In the genomic region with DNA sequence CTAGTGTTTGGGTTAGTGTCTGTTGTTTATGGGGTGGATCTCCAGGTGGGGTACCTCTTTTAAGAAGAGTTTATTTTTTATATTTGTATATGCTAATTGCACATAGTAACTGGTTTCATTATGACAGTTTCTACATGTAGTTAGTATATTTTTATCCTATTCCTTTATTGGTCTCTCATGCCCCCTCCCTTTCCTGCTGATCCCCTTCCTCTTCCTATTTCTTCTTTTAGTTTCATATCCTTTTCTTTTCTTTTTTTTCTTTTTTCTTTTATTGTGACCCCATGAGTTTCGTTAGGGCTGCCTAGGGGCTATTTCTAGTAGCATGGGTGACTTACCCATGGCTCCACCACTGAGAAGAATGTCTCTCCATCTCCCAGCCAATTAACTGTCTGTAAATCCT, we compare ENCODE assay signal across 25 mouse cellular contexts. TPM values are rescaled to one million over a fixed set of nuclear protein-coding genes. Genes with fewer than 3 reads are reported as not detected.
A peak's percentile ranks its signal among the peaks of the same experiment; 100 is the strongest.
DNase-seq lines count a peak whose midpoint lies in the region; ATAC-seq and TF ChIP-seq lines count a peak whose summit lies in the region.
"Had no signal": no experiment of that assay in that cellular context is flagged by ENCODE, and none has a peak within 500 bp of the region (broad histone marks: within the 10 kb centered on the region; RNA-seq: fewer than 3 reads in every experiment).

No protein-coding gene starts in this region.

- in situ Hi-C loops in CH12.LX (cut with MboI; ENCODE audit: low pct_ligation_motif_present, low pct_unique_long_range_greater_than_20kb, low sequenced_read_pairs) = loop anchor here (5.0 kb wide), 1 partner anchor 34 kb away; no protein-coding TSS in a partner anchor

- DNase-seq in CH12.LX (ENCODE audit: extremely low read depth) (peak; percentile 17), adipocyte (ENCODE audit: low spot score) (no peak)
- no peak for DNase-seq in ovary, postnatal 36 days (ENCODE audit: low spot score)
- DNase-seq in kidney, adult 9 months = no peak
- DNase-seq: adrenal gland, adult 2 months; adrenal gland, postnatal 14 days; cerebellum, adult 11-12 months; cerebellum, adult 8-10 months; cerebellum, postnatal 14 days; embryo, embryonic 11 days; gastrocnemius, postnatal 25 days; heart, adult 2 months had no signal

- peaks cover 29 to 86% of the 10 kb centered on the region in 2 experiments for H3K4me1 ChIP-seq in CH12.LX (ENCODE audit: control insufficient read depth in 1 of 2, insufficient read depth in 2 of 2)
- H3K4me1 ChIP-seq: forebrain, embryonic 12.5 days; forebrain, embryonic 15.5 days; hindbrain, embryonic 12.5 days; hindbrain, embryonic 15.5 days had no signal

- H3K79me2 ChIP-seq in CH12.LX (replicated peaks; ENCODE audit: control insufficient read depth, extremely low read depth, insufficient read depth, poor library complexity, severe bottlenecking) = no peaks in the 10 kb centered on the region

- H3K27ac ChIP-seq in CH12.LX (ENCODE audit: insufficient read depth, low read depth) = no peak overlapping the region
- H3K27ac ChIP-seq: embryonic facial prominence, embryonic 10.5 days; embryonic facial prominence, embryonic 13.5 days; forebrain, embryonic 12.5 days; forebrain, embryonic 15.5 days; heart, adult 2 months; heart, embryonic 10.5 days; hindbrain, embryonic 12.5 days; hindbrain, embryonic 15.5 days had no signal

- TF ChIP-seq RAD21 in CH12.LX (IDR thresholded peaks at IDR 0.05; ENCODE audit: low read depth, low read length) = no peak

- H3K27me3 ChIP-seq in CH12.LX (replicated peaks) = no peaks in the 10 kb centered on the region
- H3K27me3 ChIP-seq: embryonic facial prominence, embryonic 13.5 days; forebrain, embryonic 12.5 days; forebrain, embryonic 15.5 days; hindbrain, embryonic 12.5 days; hindbrain, embryonic 15.5 days; Patski had no signal

- H3K4me2 ChIP-seq in CH12.LX (ENCODE audit: insufficient read depth, low read depth, poor library complexity, severe bottlenecking) = no peak overlapping the region
- H3K4me2 ChIP-seq: embryonic facial prominence, embryonic 13.5 days; forebrain, embryonic 12.5 days; forebrain, embryonic 15.5 days; hindbrain, embryonic 12.5 days; hindbrain, embryonic 15.5 days had no signal

- dilution Hi-C loops in CH12.LX (cut with MboI; ENCODE audit: extremely low pct_ligation_motif_present, extremely low pct_unique_long_range_greater_than_20kb, low sequenced_read_pairs) = no loop called here

- no peak overlapping the region; the same call in 1 of the 2 replicates for H3K9ac ChIP-seq in CH12.LX (ENCODE audit: insufficient read depth, low read depth)
- H3K9ac ChIP-seq: embryonic facial prominence, embryonic 13.5 days; forebrain, embryonic 12.5 days; forebrain, embryonic 15.5 days; hindbrain, embryonic 12.5 days; hindbrain, embryonic 15.5 days had no signal

- no peak overlapping the region for H3K4me3 ChIP-seq in CH12.LX (replicated peaks in 1 of 3; ENCODE audit: low read depth in 2 of 3, low read length in 2 of 3, poor library complexity in 1 of 3)
- H3K4me3 ChIP-seq: embryonic facial prominence, embryonic 10.5 days; embryonic facial prominence, embryonic 13.5 days; erythroblast, embryonic 14.5 days; forebrain, embryonic 12.5 days; forebrain, embryonic 15.5 days; heart, adult 2 months; heart, embryonic 10.5 days; hindbrain, embryonic 12.5 days; hindbrain, embryonic 15.5 days had no signal

- no peak for TF ChIP-seq EP300 in CH12.LX (IDR thresholded peaks at IDR 0.05; ENCODE audit: low read length)

- TF ChIP-seq POLR2A in CH12.LX (IDR thresholded peaks at IDR 0.05; ENCODE audit: low read depth, low read length) = no peak

- TF ChIP-seq CTCF in CH12.LX (conservative IDR thresholded peaks at IDR 0.05 in 1 of 2, IDR thresholded peaks at IDR 0.05 in 1 of 2; ENCODE audit: low read depth in 2 of 2, low read length in 2 of 2) = no peak

- H3K36me3 ChIP-seq in CH12.LX (replicated peaks in 1 of 2; ENCODE audit: control insufficient read depth in 1 of 2, insufficient read depth in 1 of 2, low read length in 1 of 2) = no peaks in the 10 kb centered on the region
- H3K36me3 ChIP-seq: embryonic facial prominence, embryonic 10.5 days; embryonic facial prominence, embryonic 13.5 days; forebrain, embryonic 12.5 days; forebrain, embryonic 15.5 days; heart, embryonic 10.5 days; hindbrain, embryonic 12.5 days; hindbrain, embryonic 15.5 days had no signal

- peak; percentile 51 for ATAC-seq in granulocyte monocyte progenitor cell, adult 5-6 weeks (replicated peaks; ENCODE audit: poor library complexity, severe bottlenecking)
- ATAC-seq in neutrophil, adult 5-6 weeks (ENCODE audit: extremely low read depth, insufficient number of reproducible peaks, low FRiP score, poor library complexity, severe bottlenecking) = peak; percentile 17; the same call in 1 of the 2 replicates
- ATAC-seq: CD4-positive, CD25-positive, alpha-beta regulatory T cell, adult 4 months; forebrain, embryonic 15.5 days; intestine, postnatal 0 days; Patski had no signal

- peaks cover 3% of the 10 kb centered on the region for H3K9me3 ChIP-seq in CH12.LX (replicated peaks; ENCODE audit: low read length)
- H3K9me3 ChIP-seq: embryonic facial prominence, embryonic 10.5 days; embryonic facial prominence, embryonic 13.5 days; forebrain, embryonic 12.5 days; forebrain, embryonic 15.5 days; heart, embryonic 10.5 days; hindbrain, embryonic 12.5 days; hindbrain, embryonic 15.5 days had no signal

TF ChIP-seq in CH12.LX, 34 proteins besides CTCF, POLR2A, EP300 and RAD21:
- TF ChIP-seq MAZ (IDR thresholded peaks at IDR 0.05; ENCODE audit: low read depth, low read length) (no peak), JUND (conservative IDR thresholded peaks at IDR 0.05; ENCODE audit: low read depth, low read length) (peak; percentile 41), ZNF384 (IDR thresholded peaks at IDR 0.05; ENCODE audit: low read depth, low read length) (peak; percentile 30; the same call in 1 of the 2 replicates), CHD2 (IDR thresholded peaks at IDR 0.05; ENCODE audit: low read length) (no peak), MEF2A (IDR thresholded peaks at IDR 0.05; ENCODE audit: borderline replicate concordance, low read depth, low read length) (0 out of 2 replicates have a peak, but pooled peaks have one; percentile 39), JUN (IDR thresholded peaks at IDR 0.05; ENCODE audit: insufficient read depth, low read depth, low read length) (no peak), ZKSCAN1 (IDR thresholded peaks at IDR 0.05; ENCODE audit: borderline replicate concordance, low read depth, low read length) (no peak), CHD1 (IDR thresholded peaks at IDR 0.05; ENCODE audit: low read depth, low read length) (no peak)

RNA-seq across cellular contexts. Expression of a gene that starts 36.5 kb away (rescaled TPM):
- total RNA-seq in CH12.LX (2012; rRNA removed) (33.1 and 38.1 TPM in 2 replicates), CH12.LX (2014; rRNA removed) (31.2 and 34.8 TPM in 2 replicates)
- 48.7 and 61.1 TPM in 2 replicates for polyA plus RNA-seq in CH12.LX (2012; ENCODE audit: insufficient read length, low read depth)
- 68.7 and 69.9 TPM in 2 replicates for total RNA-seq in granulocyte monocyte progenitor cell, adult 5-6 weeks (2014; fragmentation: Nextera tagmentation)
- total RNA-seq in granulocyte monocyte progenitor cell, adult 5-6 weeks (2017) = 77.8 and 90.0 TPM in 2 replicates
- 445 and 463 TPM in 2 replicates for total RNA-seq in neutrophil, adult 5-6 weeks (2017)
